Mouse (Mus musculus) embryonic facial prominence, embryonic 12.5 days (tissue): Measurements from ENCODE around the gene Tmem87a. TPM values are rescaled to one million over a fixed set of nuclear protein-coding genes. Genes with fewer than 3 reads are reported as not detected.
A peak's percentile ranks its signal among the peaks of the same experiment; 100 is the strongest.

Experiments used
- ATAC-seq: fragments of 200-750 bp; cut with Nextera tagmentation; 2 replicates; pipeline ENCODE4 v1.8.0; 2017; ENCODE audit not compliant: insufficient number of reproducible peaks, insufficient read depth, low FRiP score, low TSS enrichment
- H3K27ac ChIP-seq: fragments of 300-500 bp; sonication (generic); 2 replicates; pipeline ENCODE4 v1.5.1; 2016; ENCODE audit warnings: mild to moderate bottlenecking
- H3K27me3 ChIP-seq: fragments of 300-500 bp; sonication (generic); 2 replicates; pipeline ENCODE4 v1.6.1; 2016; ENCODE audit warnings: mild to moderate bottlenecking, moderate library complexity
- H3K36me3 ChIP-seq: fragments of 300-500 bp; sonication (generic); 2 replicates; pipeline ENCODE4 v1.6.1; 2016; ENCODE audit warnings: mild to moderate bottlenecking
- H3K4me1 ChIP-seq: fragments of 300-500 bp; sonication (generic); 2 replicates; pipeline ENCODE4 v1.6.1; 2016
- H3K4me2 ChIP-seq: fragments of 300-500 bp; sonication (generic); replicated peaks from 2 replicates; pipeline ENCODE4 v1.6.1; 2016; ENCODE audit warnings: mild to moderate bottlenecking, moderate library complexity
- H3K4me3 ChIP-seq: fragments of 300-500 bp; sonication (generic); 2 replicates; pipeline ENCODE4 v1.5.1; 2016; ENCODE audit warnings: mild to moderate bottlenecking
- H3K9ac ChIP-seq: fragments of 300-500 bp; sonication (generic); 2 replicates; pipeline ENCODE4 v1.6.1; 2016; ENCODE audit warnings: mild to moderate bottlenecking, moderate library complexity
- H3K9me3 ChIP-seq: fragments of 300-500 bp; sonication (generic); 2 replicates; pipeline ENCODE4 v1.6.1; 2016; ENCODE audit warnings: mild to moderate bottlenecking, moderate library complexity
- WGBS: fragments of 180-500 bp; shearing (Covaris S2); methylation state at CpG from one replicate; pipeline ENCODE4 v1.1.7; 2016; 5-methylcytosine and 5-hydroxymethylcytosine counted together
- polyA plus RNA-seq: library from polyadenylated mRNA; unstranded; fragments of >200 nt; fragmentation: Nextera tagmentation; extraction: Ambion mirVana; gene quantifications from 2 replicates; pipeline ENCODE4 v1.2.1, GENCODE M21; 2016

Gene Tmem87a
- polyA plus RNA-seq, 1 experiment from 2014 or later = 9.0 TPM

- Histone ChIP-seq H3K4me3 (peak within 1 kb of the TSS; percentile 73), H3K9me3 (0 out of 2 replicates have a peak, but pooled peaks cover 5% of the 10 kb centered on the region), H3K36me3 (no peaks in the 10 kb centered on the region), H3K4me1 (peaks cover 9% of the 10 kb centered on the region), H3K27ac (peak within 1 kb of the TSS; percentile 97), H3K27me3 (no peaks in the 10 kb centered on the region), H3K4me2 (peak within 1 kb of the TSS; percentile 66), H3K9ac (peak within 1 kb of the TSS; percentile 77)
- 1% methylated on average over 17 of the region's 17 CpGs for WGBS
- peak; percentile 89 for ATAC-seq
These were observed 294 bp downstream of the Tmem87a start, which contains the start of gene Ganc for GRCm38 (mm10) chr2:120403653-120403985. TSS of gene Ganc (plus strand) at chr2:120403896.

- Histone ChIP-seq H3K9me3 (no peaks in the 10 kb centered on the region), H3K4me2 (peak overlapping the region; percentile 66), H3K4me3 (peak overlapping the region; percentile 73), H3K27ac (no peak overlapping the region), H3K27me3 (no peaks in the 10 kb centered on the region), H3K9ac (no peak overlapping the region), H3K36me3 (peaks cover 6% of the 10 kb centered on the region), H3K4me1 (peaks cover 9% of the 10 kb centered on the region)
- ATAC-seq = no peak
- WGBS = 50% methylated on average over 3 of the region's 3 CpGs
These were observed 1.1 kb downstream of the Tmem87a start for GRCm38 (mm10) chr2:120402813-120403212.

- Histone ChIP-seq H3K36me3 (peaks cover 36% of the 10 kb centered on the region), H3K4me2 (no peak overlapping the region), H3K9ac (no peak overlapping the region), H3K9me3 (no peaks in the 10 kb centered on the region), H3K4me1 (peaks cover 7% of the 10 kb centered on the region), H3K27me3 (no peaks in the 10 kb centered on the region), H3K4me3 (no peak overlapping the region), H3K27ac (no peak overlapping the region)
- 96% methylated on average over 1 of the region's 1 CpGs for WGBS
- no peak for ATAC-seq
These were observed 6.0 kb downstream of the Tmem87a start for GRCm38 (mm10) chr2:120397951-120398350.

GRCm38 (mm10) chr2:120392406-120392805 is 11.5 kb downstream of the Tmem87a start:
- Histone ChIP-seq H3K9me3 (no peaks in the 10 kb centered on the region), H3K9ac (no peak overlapping the region)
- ATAC-seq = no peak

GRCm38 (mm10) chr2:120390934-120391333 is 13.0 kb downstream of the Tmem87a start:
- no peak overlapping the region for H3K4me2 ChIP-seq
- ATAC-seq = no peak
- no peaks in the 10 kb centered on the region for H3K27me3 ChIP-seq
- no peaks in the 10 kb centered on the region for H3K4me1 ChIP-seq
- no peaks in the 10 kb centered on the region for H3K9me3 ChIP-seq
- no peak overlapping the region for H3K27ac ChIP-seq
- peaks cover 59% of the 10 kb centered on the region for H3K36me3 ChIP-seq
- 96% methylated on average over 1 of the region's 1 CpGs for WGBS
- H3K9ac ChIP-seq = no peak overlapping the region
- H3K4me3 ChIP-seq = no peak overlapping the region

More at GRCm38 (mm10) chr2:120392406-120392805, 11.5 kb downstream of the Tmem87a start:
- H3K4me1 ChIP-seq = no peaks in the 10 kb centered on the region
- H3K27ac ChIP-seq = no peak overlapping the region
- H3K4me2 ChIP-seq = no peak overlapping the region
- H3K36me3 ChIP-seq = peaks cover 63% of the 10 kb centered on the region
- no peaks in the 10 kb centered on the region for H3K27me3 ChIP-seq
- H3K4me3 ChIP-seq = no peak overlapping the region

GRCm38 (mm10) chr2:120389376-120389775 is 14.5 kb downstream of the Tmem87a start:
- H3K4me3 ChIP-seq = no peak overlapping the region
- 89% methylated on average over 3 of the region's 3 CpGs for WGBS
- no peak overlapping the region for H3K4me2 ChIP-seq
- H3K27ac ChIP-seq = no peak overlapping the region
- ATAC-seq = no peak
- H3K9ac ChIP-seq = no peak overlapping the region
- no peaks in the 10 kb centered on the region for H3K9me3 ChIP-seq
- no peaks in the 10 kb centered on the region for H3K27me3 ChIP-seq
- H3K4me1 ChIP-seq = no peaks in the 10 kb centered on the region
- H3K36me3 ChIP-seq = peaks cover 51% of the 10 kb centered on the region

- H3K36me3 ChIP-seq = peaks cover 50% of the 10 kb centered on the region
These were observed 16.6 kb downstream of the Tmem87a start for GRCm38 (mm10) chr2:120387291-120387690.

GRCm38 (mm10) chr2:120386264-120386663 is 17.6 kb downstream of the Tmem87a start:
- no peak overlapping the region for H3K27ac ChIP-seq
- ATAC-seq = no peak
- H3K9ac ChIP-seq = no peak overlapping the region
- no peaks in the 10 kb centered on the region for H3K4me1 ChIP-seq
- peaks cover 57% of the 10 kb centered on the region for H3K36me3 ChIP-seq
- WGBS = 93% methylated on average over 1 of the region's 1 CpGs
- H3K4me2 ChIP-seq = no peak overlapping the region
- H3K4me3 ChIP-seq = no peak overlapping the region
- no peaks in the 10 kb centered on the region for H3K27me3 ChIP-seq
- no peaks in the 10 kb centered on the region for H3K9me3 ChIP-seq

More at GRCm38 (mm10) chr2:120387291-120387690, 16.6 kb downstream of the Tmem87a start:
- Histone ChIP-seq H3K9ac (no peak overlapping the region), H3K4me2 (no peak overlapping the region), H3K27me3 (no peaks in the 10 kb centered on the region), H3K27ac (no peak overlapping the region), H3K4me1 (no peaks in the 10 kb centered on the region), H3K9me3 (no peaks in the 10 kb centered on the region), H3K4me3 (no peak overlapping the region)
- ATAC-seq = no peak
- WGBS = 98% methylated on average over 1 of the region's 1 CpGs

GRCm38 (mm10) chr2:120373858-120374257 is 30.1 kb downstream of the Tmem87a start:
- Histone ChIP-seq H3K27me3 (no peaks in the 10 kb centered on the region), H3K4me3 (no peak overlapping the region), H3K27ac (no peak overlapping the region), H3K9me3 (no peaks in the 10 kb centered on the region), H3K4me1 (no peaks in the 10 kb centered on the region), H3K9ac (no peak overlapping the region), H3K4me2 (no peak overlapping the region), H3K36me3 (peaks cover 53% of the 10 kb centered on the region)
- ATAC-seq = no peak
- WGBS = 84% methylated on average over 4 of the region's 4 CpGs

GRCm38 (mm10) chr2:120367416-120368207 is 36.3 kb downstream of the Tmem87a start:
- ATAC-seq = no peak
- no peak overlapping the region for H3K9ac ChIP-seq
- H3K9me3 ChIP-seq = no peaks in the 10 kb centered on the region
- H3K36me3 ChIP-seq = peaks cover 64% of the 10 kb centered on the region
- 91% methylated on average over 4 of the region's 4 CpGs for WGBS
- H3K27me3 ChIP-seq = no peaks in the 10 kb centered on the region
- H3K4me1 ChIP-seq = no peaks in the 10 kb centered on the region
- H3K4me3 ChIP-seq = no peak overlapping the region
- no peak overlapping the region for H3K27ac ChIP-seq
- H3K4me2 ChIP-seq = no peak overlapping the region

- ATAC-seq = no peak
- Histone ChIP-seq H3K9ac (no peak overlapping the region), H3K27me3 (no peaks in the 10 kb centered on the region), H3K27ac (no peak overlapping the region), H3K4me2 (no peak overlapping the region), H3K9me3 (no peaks in the 10 kb centered on the region), H3K36me3 (peaks cover 65% of the 10 kb centered on the region), H3K4me1 (no peaks in the 10 kb centered on the region), H3K4me3 (no peak overlapping the region)
- WGBS = 82% methylated on average over 3 of the region's 3 CpGs
These were observed 37.4 kb downstream of the Tmem87a start for GRCm38 (mm10) chr2:120366501-120366900.

- H3K36me3 ChIP-seq = peaks cover 57% of the 10 kb centered on the region
- H3K9ac ChIP-seq = no peak overlapping the region
- H3K4me2 ChIP-seq = no peak overlapping the region
- no peaks in the 10 kb centered on the region for H3K4me1 ChIP-seq
- 88% methylated on average over 1 of the region's 1 CpGs for WGBS
- no peaks in the 10 kb centered on the region for H3K9me3 ChIP-seq
- H3K27me3 ChIP-seq = no peaks in the 10 kb centered on the region
- ATAC-seq = no peak
- H3K27ac ChIP-seq = no peak overlapping the region
- no peak overlapping the region for H3K4me3 ChIP-seq
These were observed 43.5 kb downstream of the Tmem87a start for GRCm38 (mm10) chr2:120360425-120360824.
